Mouse (Mus musculus): Measurements from ENCODE around the gene Cpne6. TPM values are rescaled to one million over a fixed set of nuclear protein-coding genes. Genes with fewer than 3 reads are reported as not detected.
A peak's percentile ranks its signal among the peaks of the same experiment; 100 is the strongest.

Cpne6 gene
- polyA plus RNA-seq, 1 experiment, result not detected

DNA sequence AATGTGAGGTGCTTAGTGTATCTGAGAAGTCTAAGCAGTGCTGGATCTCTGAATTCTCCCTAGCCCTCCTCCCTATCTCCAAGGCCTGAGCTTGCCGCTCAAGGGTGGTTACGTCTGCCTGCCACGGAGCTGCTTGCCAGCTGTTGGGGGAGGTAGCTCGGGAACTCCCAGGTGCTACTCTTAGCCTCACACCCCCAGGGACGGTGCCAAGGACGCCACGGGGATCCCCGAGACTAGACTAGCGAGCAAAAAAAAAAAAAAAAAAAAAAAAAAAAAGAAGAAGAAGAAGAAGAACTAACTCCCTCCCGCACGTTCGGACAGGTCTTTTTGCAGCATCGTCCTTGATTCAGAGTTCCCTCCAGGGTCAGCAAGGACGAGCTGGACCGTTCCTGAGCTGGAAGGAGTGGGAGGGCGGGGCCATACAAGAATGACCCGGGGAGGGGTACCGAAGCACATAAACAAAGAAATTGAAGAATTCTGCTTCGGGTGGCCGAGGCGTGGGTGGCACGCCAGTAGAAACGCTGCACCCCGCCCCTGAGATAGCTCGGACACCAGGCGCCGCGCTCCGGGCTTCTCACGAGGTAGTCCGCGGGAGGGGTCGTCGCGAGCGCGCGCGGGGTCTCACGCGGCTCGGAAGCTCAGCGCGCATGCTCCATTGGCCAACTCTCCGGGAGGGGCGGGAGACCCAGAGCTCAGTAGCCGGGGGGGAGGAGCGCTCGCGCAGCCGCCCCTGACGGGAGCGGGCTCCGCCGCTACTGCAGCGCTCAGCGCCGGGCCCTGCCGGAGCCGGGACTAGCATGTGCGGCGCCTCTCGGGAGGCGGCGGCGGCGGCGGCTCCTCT is 19.7 kb upstream of the Cpne6 start, which contains the start of gene Carmil3:
Carmil3 (plus strand) TSS at position 291 of the 841 bp plus-strand sequence.
- Histone ChIP-seq H3K4me1 (ENCODE audit: control insufficient read depth, insufficient read depth, low read length) (no peaks in the 10 kb centered on the region; the same call in 1 of the 2 replicates), H3K4me3 (replicated peaks; ENCODE audit: control insufficient read depth, low read depth, low read length) (peak within 1 kb of the TSS; percentile 45), H3K27ac (ENCODE audit: control insufficient read depth, insufficient read depth, low read depth, low read length, poor library complexity) (no peak within 1 kb of the TSS)
- 2% methylated on average over 68 of the region's 68 CpGs for WGBS
- TF ChIP-seq POLR2A (IDR thresholded peaks at IDR 0.05; ENCODE audit: borderline replicate concordance, control insufficient read depth, low read depth, low read length) (no peak), CTCF (IDR thresholded peaks at IDR 0.05; ENCODE audit: control insufficient read depth, insufficient read depth, low read length) (no peak)

DNA sequence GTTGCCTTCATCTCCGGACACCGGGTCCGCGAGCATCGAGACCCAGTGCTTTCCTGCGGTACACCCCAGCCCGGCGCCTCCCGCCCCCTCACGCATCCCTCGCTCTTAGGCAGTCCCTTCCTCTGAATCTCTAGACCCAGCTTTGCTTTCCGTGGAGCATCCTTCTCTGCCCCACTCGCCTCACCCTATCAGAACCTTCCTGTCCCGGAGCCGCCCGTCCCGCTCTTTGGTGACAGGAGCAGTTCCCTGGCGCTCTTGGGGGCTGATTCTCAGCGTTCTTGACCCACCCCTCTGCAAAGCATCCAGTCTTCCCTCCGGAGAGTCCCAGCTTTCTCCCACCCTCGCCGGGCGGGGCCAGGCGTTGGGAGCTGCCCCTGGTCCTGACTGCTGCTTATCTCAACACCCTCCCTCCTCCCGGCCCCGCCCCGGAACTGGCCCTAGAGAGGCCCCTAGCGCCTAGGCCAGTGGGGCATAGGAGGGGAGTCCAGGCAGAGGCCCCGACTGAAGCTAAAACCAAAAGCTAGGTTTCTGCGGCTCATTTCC is 18.9 kb upstream of the Cpne6 start:
- H3K27ac ChIP-seq (ENCODE audit: control insufficient read depth, insufficient read depth, low read depth, low read length, poor library complexity), result no peak overlapping the region
- H3K4me3 ChIP-seq (replicated peaks; ENCODE audit: control insufficient read depth, low read depth, low read length), result peak overlapping the region; percentile 43
- no peak for TF ChIP-seq POLR2A (IDR thresholded peaks at IDR 0.05; ENCODE audit: borderline replicate concordance, control insufficient read depth, low read depth, low read length)
- TF ChIP-seq CTCF (IDR thresholded peaks at IDR 0.05; ENCODE audit: control insufficient read depth, insufficient read depth, low read length), result no peak
- no peaks in the 10 kb centered on the region; the same call in 1 of the 2 replicates for H3K4me1 ChIP-seq (ENCODE audit: control insufficient read depth, insufficient read depth, low read length)
- WGBS, result 1% methylated on average over 30 of the region's 30 CpGs

GRCm38 (mm10) chr14:55492103-55492502 is 18.1 kb upstream of the Cpne6 start:
- TF ChIP-seq CTCF (IDR thresholded peaks at IDR 0.05; ENCODE audit: control insufficient read depth, insufficient read depth, low read length) (no peak), POLR2A (IDR thresholded peaks at IDR 0.05; ENCODE audit: borderline replicate concordance, control insufficient read depth, low read depth, low read length) (no peak)
- Histone ChIP-seq H3K4me1 (ENCODE audit: control insufficient read depth, insufficient read depth, low read length) (no peaks in the 10 kb centered on the region; the same call in 1 of the 2 replicates), H3K27ac (ENCODE audit: control insufficient read depth, insufficient read depth, low read depth, low read length, poor library complexity) (no peak overlapping the region), H3K4me3 (replicated peaks; ENCODE audit: control insufficient read depth, low read depth, low read length) (no peak overlapping the region)
- 63% methylated on average over 3 of the region's 3 CpGs for WGBS

DNA sequence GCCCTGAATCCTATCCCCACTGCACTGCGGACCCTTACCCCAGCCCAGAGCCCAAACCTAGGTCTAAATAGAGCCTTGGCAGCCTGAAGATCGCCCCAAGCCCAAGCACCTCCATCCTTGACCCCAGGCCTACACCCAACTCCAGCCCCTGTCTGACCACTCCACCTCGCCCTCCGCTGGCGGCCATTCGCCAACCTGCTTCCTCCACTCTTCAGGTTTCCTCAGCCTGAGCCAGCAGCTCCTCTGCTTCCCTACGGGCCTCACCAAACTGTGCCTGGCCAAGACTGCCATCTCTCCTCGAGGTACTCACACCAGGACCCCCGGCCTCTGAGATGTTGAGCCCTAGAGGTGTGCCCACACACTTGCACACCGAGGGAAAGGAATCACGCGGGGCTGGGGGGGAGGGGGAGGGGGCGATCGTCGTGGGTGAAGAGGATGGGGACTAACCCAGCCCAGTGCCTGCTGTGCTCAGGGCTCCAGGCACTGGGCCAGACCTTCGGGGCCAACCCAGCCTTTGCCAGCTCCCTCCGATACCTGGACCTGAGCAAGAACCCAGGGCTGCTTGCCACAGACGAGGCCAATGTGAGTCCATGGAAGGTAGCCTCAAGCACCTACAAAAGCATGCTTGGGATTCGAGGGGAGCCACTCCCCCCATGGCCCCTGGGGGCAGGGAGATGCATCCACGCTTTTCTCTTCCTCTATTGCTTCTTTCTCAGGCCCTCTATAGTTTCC is 14.6 kb upstream of the Cpne6 start:
- no peak overlapping the region for H3K27ac ChIP-seq (ENCODE audit: control insufficient read depth, insufficient read depth, low read depth, low read length, poor library complexity)
- H3K4me3 ChIP-seq (replicated peaks; ENCODE audit: control insufficient read depth, low read depth, low read length), result no peak overlapping the region
- WGBS, result 73% methylated on average over 19 of the region's 20 CpGs
- H3K4me1 ChIP-seq (ENCODE audit: control insufficient read depth, insufficient read depth, low read length), result no peaks in the 10 kb centered on the region; the same call in 1 of the 2 replicates
- TF ChIP-seq CTCF (IDR thresholded peaks at IDR 0.05; ENCODE audit: control insufficient read depth, insufficient read depth, low read length), result no peak
- TF ChIP-seq POLR2A (IDR thresholded peaks at IDR 0.05; ENCODE audit: borderline replicate concordance, control insufficient read depth, low read depth, low read length), result no peak

- H3K4me1 ChIP-seq (ENCODE audit: control insufficient read depth, insufficient read depth, low read length), result no peaks in the 10 kb centered on the region
- H3K27ac ChIP-seq (ENCODE audit: control insufficient read depth, insufficient read depth, low read depth, low read length, poor library complexity), result no peak overlapping the region
- WGBS, result 68% methylated on average over 16 of the region's 16 CpGs
- TF ChIP-seq POLR2A (IDR thresholded peaks at IDR 0.05; ENCODE audit: borderline replicate concordance, control insufficient read depth, low read depth, low read length), result no peak
- TF ChIP-seq CTCF (IDR thresholded peaks at IDR 0.05; ENCODE audit: control insufficient read depth, insufficient read depth, low read length), result no peak
- H3K4me3 ChIP-seq (replicated peaks; ENCODE audit: control insufficient read depth, low read depth, low read length), result no peak overlapping the region
These were observed 13.3 kb upstream of the Cpne6 start for GRCm38 (mm10) chr14:55496761-55497448.

- no peak for TF ChIP-seq POLR2A (IDR thresholded peaks at IDR 0.05; ENCODE audit: borderline replicate concordance, control insufficient read depth, low read depth, low read length)
- peak; percentile 99 for TF ChIP-seq CTCF (IDR thresholded peaks at IDR 0.05; ENCODE audit: control insufficient read depth, insufficient read depth, low read length)
- no peaks in the 10 kb centered on the region for H3K4me1 ChIP-seq (ENCODE audit: control insufficient read depth, insufficient read depth, low read length)
- WGBS, result 34% methylated on average over 6 of the region's 6 CpGs
- no peak overlapping the region for H3K27ac ChIP-seq (ENCODE audit: control insufficient read depth, insufficient read depth, low read depth, low read length, poor library complexity)
- no peak overlapping the region for H3K4me3 ChIP-seq (replicated peaks; ENCODE audit: control insufficient read depth, low read depth, low read length)
These were observed 12.8 kb upstream of the Cpne6 start for GRCm38 (mm10) chr14:55497449-55497821.

GRCm38 (mm10) chr14:55505612-55506011 is 4.6 kb upstream of the Cpne6 start:
- 85% methylated on average over 9 of the region's 9 CpGs for WGBS
- TF ChIP-seq CTCF (IDR thresholded peaks at IDR 0.05; ENCODE audit: control insufficient read depth, insufficient read depth, low read length) (no peak), POLR2A (IDR thresholded peaks at IDR 0.05; ENCODE audit: borderline replicate concordance, control insufficient read depth, low read depth, low read length) (no peak)
- no peak overlapping the region for H3K27ac ChIP-seq (ENCODE audit: control insufficient read depth, insufficient read depth, low read depth, low read length, poor library complexity)
- H3K4me3 ChIP-seq (replicated peaks; ENCODE audit: control insufficient read depth, low read depth, low read length), result no peak overlapping the region
- no peaks in the 10 kb centered on the region for H3K4me1 ChIP-seq (ENCODE audit: control insufficient read depth, insufficient read depth, low read length)

Data from bone marrow, adult 2 months (tissue).